Mouse (Mus musculus): Measurements from ENCODE around the gene Mapt. TPM values are rescaled to one million over a fixed set of nuclear protein-coding genes. Genes with fewer than 3 reads are reported as not detected.

The Mapt gene
- polyA plus RNA-seq, 3 experiments from 2014 or later = 0.41 TPM; not detected in 2

Other genes starting within 250 kb of the Mapt start
- not detected for gene Crhr1, start 98.5 kb upstream of the Mapt start, polyA plus RNA-seq (2017; shearing (Covaris generic))
- not detected for gene Sppl2c, start 45.1 kb upstream of the Mapt start, polyA plus RNA-seq (2017; shearing (Covaris generic))
- 10 to 100 TPM; 41.7 to 50.0 (median 44.5) TPM for gene Kansl1, start 237.5 kb downstream of the Mapt start, polyA plus RNA-seq (2017; shearing (Covaris generic))

Measured in inflammation-experienced regulatory T-cells, adult 6 months (primary cell).